Mouse (Mus musculus) right cerebral cortex, postnatal 4 days (tissue): Measurements from ENCODE around the gene Fabp2.
"Not testable (repeated sequence)": the region's sequence is repeated elsewhere in the genome, so short reads cannot be mapped to it uniquely, and the experiment has no call there.

Experiments used
- DNase-seq: peaks from one replicate; pipeline ENCODE4 v3.0.0-alpha.2; 2022

Gene Fabp2

GRCm38 (mm10) chr3:122920572-122921435 lies 25.9 kb downstream of the Fabp2 start:
- no peak for DNase-seq

- no peak for DNase-seq
Observed at GRCm38 (mm10) chr3:122921676-122922527, 27.0 kb downstream of the Fabp2 start.

- DNase-seq, result no peak
Observed at GRCm38 (mm10) chr3:122923147-122923546, 28.3 kb downstream of the Fabp2 start.

- peak; percentile 97 for DNase-seq
Observed at GRCm38 (mm10) chr3:122924009-122924914, 29.4 kb downstream of the Fabp2 start, which contains the start of gene 1810037I17Rik. 1810037I17Rik (plus strand) TSS chr3:122924203.

GRCm38 (mm10) chr3:122929723-122930122 lies 34.9 kb downstream of the Fabp2 start:
- no peak for DNase-seq

GRCm38 (mm10) chr3:122932466-122932865 lies 37.6 kb downstream of the Fabp2 start:
- DNase-seq, result no peak

- not testable (repeated sequence) for DNase-seq
Observed at GRCm38 (mm10) chr3:122937176-122937575, 42.3 kb downstream of the Fabp2 start.

- peak; percentile 45 for DNase-seq
Observed at GRCm38 (mm10) chr3:122939215-122939614, 44.3 kb downstream of the Fabp2 start.

GRCm38 (mm10) chr3:122943387-122943890 lies 48.6 kb downstream of the Fabp2 start:
- no peak for DNase-seq
